Mouse (Mus musculus): Measurements from ENCODE around the gene Cnpy2. TPM values are rescaled to one million over a fixed set of nuclear protein-coding genes. Genes with fewer than 3 reads are reported as not detected.
A peak's percentile ranks its signal among the peaks of the same experiment; 100 is the strongest.
"Not testable (repeated sequence)": the region's sequence is repeated elsewhere in the genome, so short reads cannot be mapped to it uniquely, and the experiment has no call there.

The Cnpy2 gene
- total RNA-seq, 2 experiments from 2014 or later: 81.1 to 92.0 TPM

DNA sequence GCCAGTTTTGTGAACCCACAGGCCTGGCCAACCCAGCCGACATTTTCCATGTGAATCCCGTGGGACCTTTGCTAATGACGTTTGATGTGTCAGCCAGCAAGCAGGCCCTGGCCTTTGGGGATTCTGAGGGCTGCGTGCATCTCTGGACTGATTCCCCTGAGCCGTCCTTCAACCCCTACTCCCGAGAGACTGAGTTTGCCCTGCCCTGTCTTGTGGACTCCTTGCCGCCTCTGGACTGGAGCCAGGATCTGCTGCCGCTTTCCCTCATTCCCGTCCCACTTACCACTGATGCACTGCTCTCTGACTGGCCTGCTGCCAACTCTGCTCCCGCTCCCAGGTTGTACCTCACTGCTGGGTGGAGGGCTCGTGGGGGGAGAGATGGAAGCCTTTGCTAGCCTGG, 12.1 kb upstream of the Cnpy2 start:
- DNase-seq (ENCODE audit: extremely low spot score in 1 of 2, low spot score in 1 of 2): peak in 1 of 2 experiments; percentile 20

DNA sequence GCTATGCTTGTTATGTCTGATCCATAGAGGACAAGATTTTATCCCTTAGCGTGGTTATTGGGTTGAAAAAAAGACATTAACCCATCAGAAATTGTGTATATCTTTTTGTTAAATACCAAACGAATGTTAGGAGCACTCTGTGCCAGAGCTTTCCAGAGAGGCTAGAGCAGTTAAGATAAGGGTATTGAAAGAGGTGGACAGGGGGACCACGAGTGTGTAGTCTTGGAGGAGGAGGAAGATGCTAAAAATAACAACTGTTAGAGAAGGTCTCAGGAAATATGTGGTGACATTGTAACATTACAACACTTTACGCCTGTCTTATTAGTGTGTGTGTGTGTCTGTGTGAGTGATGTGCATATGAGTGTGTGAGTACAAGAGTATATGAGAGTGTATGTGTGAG, 11.4 kb upstream of the Cnpy2 start:
- DNase-seq (ENCODE audit: extremely low spot score in 1 of 2, low spot score in 1 of 2): no peak

DNA sequence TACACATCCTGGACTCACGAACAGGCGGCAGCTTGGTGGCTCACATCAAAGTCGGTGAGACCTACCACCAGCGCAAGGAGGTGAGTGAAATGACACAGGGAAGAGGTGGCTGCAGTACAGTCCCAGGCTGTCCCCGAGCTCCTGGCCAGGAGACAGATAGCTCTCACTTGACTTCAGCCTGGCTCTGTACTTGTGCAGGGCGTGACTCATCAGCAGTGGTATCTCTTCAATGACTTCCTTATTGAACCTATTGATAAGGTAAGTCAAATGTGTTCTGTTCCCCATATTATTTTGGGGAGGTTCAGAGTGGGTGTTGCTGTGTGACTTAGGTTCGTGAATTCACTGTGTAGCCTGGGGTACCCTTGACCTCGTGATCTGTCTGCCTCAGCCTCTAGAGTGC, 6.7 kb upstream of the Cnpy2 start:
- DNase-seq (ENCODE audit: extremely low spot score in 1 of 2, low spot score in 1 of 2): no peak

DNA sequence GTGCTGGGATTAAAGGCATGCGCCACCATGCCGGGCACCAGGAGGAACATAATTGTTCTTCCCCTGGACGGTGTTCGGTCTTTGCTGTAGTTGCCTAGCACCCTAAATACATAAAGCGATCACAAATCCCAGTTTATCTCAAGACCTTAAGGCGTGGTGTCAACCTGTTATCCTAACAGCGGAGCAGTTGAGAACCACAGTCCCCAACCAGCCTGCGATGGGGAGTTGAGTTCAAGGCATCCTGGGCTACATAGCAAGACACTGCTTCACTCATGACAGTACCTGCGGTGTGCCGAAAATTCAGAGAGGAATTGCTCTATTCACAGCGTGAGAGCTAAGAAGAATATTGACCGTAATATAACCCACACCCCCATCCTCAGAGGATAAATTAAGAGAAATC, 618 bp upstream of the Cnpy2 start:
- no peak for DNase-seq (ENCODE audit: extremely low spot score in 1 of 2, low spot score in 1 of 2)

- DNase-seq (ENCODE audit: extremely low spot score in 1 of 2, low spot score in 1 of 2): no peak
These were observed 1.3 kb downstream of the Cnpy2 start for GRCm38 (mm10) chr10:128323516-128323915.

- DNase-seq (ENCODE audit: extremely low spot score in 1 of 2, low spot score in 1 of 2): no peak
These were observed 4.6 kb downstream of the Cnpy2 start for GRCm38 (mm10) chr10:128326825-128327224.

GRCm38 (mm10) chr10:128327610-128328009, 5.4 kb downstream of the Cnpy2 start:
- DNase-seq (ENCODE audit: extremely low spot score in 1 of 2, low spot score in 1 of 2): no peak

GRCm38 (mm10) chr10:128332358-128333249, 10.3 kb downstream of the Cnpy2 start:
- not testable (repeated sequence) for DNase-seq (ENCODE audit: extremely low spot score in 1 of 2, low spot score in 1 of 2)

DNA sequence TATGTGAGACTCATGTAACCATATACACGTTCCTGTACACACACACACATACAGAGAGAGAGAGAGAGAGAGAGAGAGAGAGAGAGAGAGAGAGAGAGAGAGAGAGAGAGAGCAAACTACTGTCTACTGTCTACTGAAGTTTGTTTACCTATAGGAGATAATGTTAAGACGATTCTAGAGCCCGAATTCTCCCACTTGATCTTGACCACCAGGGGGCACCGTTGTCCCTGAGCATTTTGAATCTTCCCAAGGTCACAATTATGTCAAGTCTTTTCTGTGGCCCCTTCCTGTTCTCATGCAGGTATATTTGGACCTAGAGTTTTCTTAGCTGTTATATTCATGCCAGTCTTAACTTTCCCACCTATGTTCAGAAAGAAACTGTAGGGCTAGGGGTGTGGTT, 13.3 kb downstream of the Cnpy2 start:
- DNase-seq (ENCODE audit: extremely low spot score in 1 of 2, low spot score in 1 of 2): peak in 1 of 2 experiments; percentile 82

- no peak for DNase-seq (ENCODE audit: extremely low spot score in 1 of 2, low spot score in 1 of 2)
These were observed 13.9 kb downstream of the Cnpy2 start for GRCm38 (mm10) chr10:128336195-128336594.

GRCm38 (mm10) chr10:128336597-128336996, 14.3 kb downstream of the Cnpy2 start:
- no peak for DNase-seq (ENCODE audit: extremely low spot score in 1 of 2, low spot score in 1 of 2)

- peak; percentile 88 to 94 for DNase-seq (ENCODE audit: extremely low spot score in 1 of 2, low spot score in 1 of 2)
These were observed 15.3 kb downstream of the Cnpy2 start, which contains the start of gene Cs for GRCm38 (mm10) chr10:128337306-128338181. Gene Cs, plus strand, starts transcription at chr10:128337734.

DNA sequence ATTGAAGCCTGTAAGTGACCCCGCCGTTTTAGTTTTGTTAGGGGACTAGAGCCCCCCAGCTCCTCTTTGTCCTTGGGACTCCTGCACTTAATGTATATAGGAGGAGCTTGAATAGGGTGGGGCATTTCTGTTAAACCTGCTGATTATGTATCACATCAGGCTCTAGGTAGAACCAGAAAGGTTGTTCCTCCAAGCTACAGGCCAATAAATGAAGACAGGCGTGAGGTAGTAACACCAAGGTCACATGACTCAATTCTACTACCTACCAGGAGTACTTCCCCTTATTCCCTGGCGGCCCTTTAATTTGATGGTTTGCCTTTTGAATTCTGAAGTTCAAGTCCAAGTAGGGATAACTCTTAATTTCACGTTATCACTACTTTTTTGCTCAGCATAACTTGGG, 16.2 kb downstream of the Cnpy2 start:
- DNase-seq (ENCODE audit: extremely low spot score in 1 of 2, low spot score in 1 of 2): no peak

DNA sequence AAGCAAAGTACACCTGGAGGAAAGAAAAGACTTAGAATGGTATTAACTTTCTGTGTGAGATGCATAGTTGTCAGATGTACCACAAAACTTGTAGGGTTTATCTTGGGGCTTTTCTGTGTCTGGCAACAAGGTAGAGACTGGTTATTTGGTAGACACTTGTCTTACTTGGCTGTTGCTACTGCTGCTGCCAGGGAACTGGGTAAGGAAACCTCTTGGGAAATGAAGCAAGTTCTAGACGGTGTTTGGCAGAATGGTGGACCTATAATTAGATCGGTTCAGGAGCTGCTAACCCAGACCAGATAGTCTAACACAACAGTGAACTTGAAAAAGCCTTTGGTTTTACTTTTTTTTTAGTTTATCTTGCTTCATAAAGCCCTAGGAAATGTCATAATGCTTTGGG, 16.7 kb downstream of the Cnpy2 start:
- no peak for DNase-seq (ENCODE audit: extremely low spot score in 1 of 2, low spot score in 1 of 2)

DNA sequence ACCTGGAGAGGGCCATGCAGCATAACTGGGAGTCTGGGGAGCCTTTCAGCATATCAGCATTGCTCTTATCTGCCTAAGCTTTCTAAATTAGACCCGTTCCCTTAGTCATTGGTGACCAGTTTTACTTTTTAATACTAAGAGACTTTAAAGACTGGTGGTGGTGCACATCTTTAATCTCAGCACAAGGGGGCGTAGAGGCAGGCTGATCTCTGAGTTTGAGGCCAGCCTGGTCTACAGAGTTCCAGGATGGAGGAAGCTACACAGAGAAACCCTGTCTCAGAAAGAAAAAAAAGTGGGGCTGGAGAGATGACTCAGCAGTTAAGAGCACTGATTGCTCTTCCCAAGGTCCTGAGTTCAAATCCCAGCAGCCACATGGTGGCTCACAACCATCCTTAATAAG, 18.0 kb downstream of the Cnpy2 start:
- no peak for DNase-seq (ENCODE audit: extremely low spot score in 1 of 2, low spot score in 1 of 2)

- no peak for DNase-seq (ENCODE audit: extremely low spot score in 1 of 2, low spot score in 1 of 2)
These were observed 21.2 kb downstream of the Cnpy2 start for GRCm38 (mm10) chr10:128343436-128343835.

- peak in 1 of 2 experiments; percentile 51 for DNase-seq (ENCODE audit: extremely low spot score in 1 of 2, low spot score in 1 of 2)
These were observed 22.5 kb downstream of the Cnpy2 start for GRCm38 (mm10) chr10:128344568-128345275.

- DNase-seq (ENCODE audit: extremely low spot score in 1 of 2, low spot score in 1 of 2): no peak
These were observed 25.3 kb downstream of the Cnpy2 start for GRCm38 (mm10) chr10:128347541-128347940.

- peak in 1 of 2 experiments; percentile 65 for DNase-seq (ENCODE audit: extremely low spot score in 1 of 2, low spot score in 1 of 2)
These were observed 36.5 kb downstream of the Cnpy2 start for GRCm38 (mm10) chr10:128358796-128359195.

DNA sequence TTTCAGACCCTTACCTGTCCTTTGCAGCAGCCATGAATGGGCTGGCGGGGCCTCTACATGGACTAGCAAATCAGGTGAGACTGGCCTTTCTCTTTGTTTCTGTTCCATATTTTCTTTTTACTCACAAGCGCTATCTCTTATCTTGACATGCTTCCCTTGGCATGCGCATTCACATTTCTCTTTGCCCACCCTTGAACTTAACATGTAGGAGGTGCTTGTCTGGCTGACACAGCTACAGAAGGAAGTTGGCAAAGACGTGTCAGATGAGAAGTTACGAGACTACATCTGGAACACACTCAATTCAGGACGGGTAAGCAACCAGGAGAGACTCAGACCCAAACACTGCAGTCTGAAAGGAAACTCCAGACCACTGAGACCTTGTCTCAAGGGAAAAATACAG, 37.0 kb downstream of the Cnpy2 start:
- DNase-seq (ENCODE audit: extremely low spot score in 1 of 2, low spot score in 1 of 2): no peak

GRCm38 (mm10) chr10:128361836-128362235, 39.6 kb downstream of the Cnpy2 start:
- no peak for DNase-seq (ENCODE audit: extremely low spot score in 1 of 2, low spot score in 1 of 2)

Measured in layer of hippocampus, postnatal 25 days (tissue).